Mouse (Mus musculus): ENCODE data around the gene Ensa. TPM values are rescaled to one million over a fixed set of nuclear protein-coding genes. Genes with fewer than 3 reads are reported as not detected.
A peak's percentile ranks its signal among the peaks of the same experiment; 100 is the strongest.
"Not testable (repeated sequence)": the region's sequence is repeated elsewhere in the genome, so short reads cannot be mapped to it uniquely, and the experiment has no call there.

Gene Ensa
- total RNA-seq, 2 experiments from 2014 or later, result 135 to 145 TPM

DNA sequence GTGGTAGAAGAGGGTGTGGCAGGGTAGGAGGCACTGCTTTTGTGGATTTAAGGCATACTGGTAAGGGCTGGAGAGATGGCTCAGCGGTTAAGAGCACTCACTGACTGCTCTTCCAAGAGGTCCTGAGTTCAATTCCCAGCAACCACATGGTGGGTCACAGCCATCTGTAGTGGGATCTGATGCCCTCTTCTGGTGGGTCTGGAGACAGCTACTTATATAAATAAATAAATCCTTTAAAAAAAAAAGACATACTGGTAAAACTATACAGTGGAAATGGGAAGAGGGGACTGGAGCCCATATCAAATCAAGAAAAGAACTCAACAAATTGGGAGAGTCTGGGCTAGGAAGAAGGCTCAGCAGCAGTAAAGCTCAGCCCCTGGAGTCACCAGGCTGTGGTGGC lies 14.9 kb downstream of the Ensa start:
- intact Hi-C loops (cut with DNase I), result no loop called here

GRCm38 (mm10) chr3:95643097-95643496 lies 18.3 kb downstream of the Ensa start:
- no peak for DNase-seq
- intact Hi-C loops (cut with DNase I), result no loop called here

More for the DNA sequence above, 14.9 kb downstream of the Ensa start:
- DNase-seq, result no peak

- intact Hi-C loops (cut with DNase I), result no loop called here
- no peak for DNase-seq
Observed at GRCm38 (mm10) chr3:95645313-95646235, 20.8 kb downstream of the Ensa start.

GRCm38 (mm10) chr3:95648016-95648415 lies 23.2 kb downstream of the Ensa start:
- DNase-seq, result no peak
- intact Hi-C loops (cut with DNase I), result no loop called here

GRCm38 (mm10) chr3:95650276-95651032 lies 25.7 kb downstream of the Ensa start:
- DNase-seq, result no peak
- intact Hi-C loops (cut with DNase I), result no loop called here

- intact Hi-C loops (cut with DNase I), result no loop called here
- DNase-seq, result no peak
Observed at GRCm38 (mm10) chr3:95651033-95651373, 26.2 kb downstream of the Ensa start.

GRCm38 (mm10) chr3:95651391-95652203 lies 26.8 kb downstream of the Ensa start:
- intact Hi-C loops (cut with DNase I), result no loop called here
- DNase-seq, result no peak

GRCm38 (mm10) chr3:95652204-95652811 lies 27.5 kb downstream of the Ensa start:
- no peak for DNase-seq
- intact Hi-C loops (cut with DNase I), result no loop called here

DNA sequence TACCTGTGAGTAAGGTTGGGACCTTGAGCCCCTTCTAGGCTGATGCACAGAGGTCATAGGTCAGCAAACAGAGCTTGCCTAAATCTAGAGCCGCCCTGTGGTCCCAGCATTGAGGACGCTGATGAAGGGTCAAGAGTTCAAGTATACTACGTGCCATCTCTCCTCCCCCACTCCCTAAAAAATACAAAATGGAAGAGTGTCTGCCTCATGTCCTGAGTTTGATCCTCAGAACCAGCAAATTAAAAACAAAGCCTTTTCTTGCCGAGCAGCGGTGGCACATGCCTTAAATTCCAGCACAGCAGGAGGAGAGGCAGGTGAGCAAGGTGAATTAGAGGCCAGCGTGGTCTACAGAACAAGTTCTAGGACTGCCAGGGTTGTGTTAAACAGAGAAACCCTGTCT lies 28.1 kb downstream of the Ensa start:
- no peak for DNase-seq
- intact Hi-C loops (cut with DNase I), result no loop called here

GRCm38 (mm10) chr3:95653473-95654034 lies 28.8 kb downstream of the Ensa start:
- intact Hi-C loops (cut with DNase I), result no loop called here
- DNase-seq, result no peak

- DNase-seq; intact Hi-C loops (cut with DNase I): not testable (repeated sequence)
Observed at GRCm38 (mm10) chr3:95654371-95654770, 29.6 kb downstream of the Ensa start.

DNA sequence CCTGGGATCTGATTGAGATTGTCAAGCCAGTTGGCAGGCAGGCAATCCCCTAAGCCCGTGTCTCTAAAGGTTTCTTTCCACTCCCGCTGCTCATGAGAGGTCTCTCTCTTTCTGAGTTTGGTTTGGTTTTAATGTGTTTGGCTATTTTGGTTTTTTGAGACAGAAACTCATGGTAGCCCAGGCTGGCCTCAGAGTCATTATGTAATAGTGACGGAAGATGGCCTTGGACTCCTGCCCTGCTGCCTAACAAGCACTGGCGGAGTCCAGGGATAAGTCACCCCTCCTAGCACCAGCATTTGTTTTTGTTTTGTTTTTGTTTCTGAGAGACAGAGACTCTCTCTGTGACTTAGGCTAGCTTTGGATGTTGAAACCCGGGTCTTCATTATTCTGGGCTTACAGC lies 30.6 kb downstream of the Ensa start:
- intact Hi-C loops (cut with DNase I), result no loop called here
- no peak for DNase-seq

GRCm38 (mm10) chr3:95657108-95657507 lies 32.3 kb downstream of the Ensa start:
- DNase-seq, result no peak
- intact Hi-C loops (cut with DNase I), result no loop called here

DNA sequence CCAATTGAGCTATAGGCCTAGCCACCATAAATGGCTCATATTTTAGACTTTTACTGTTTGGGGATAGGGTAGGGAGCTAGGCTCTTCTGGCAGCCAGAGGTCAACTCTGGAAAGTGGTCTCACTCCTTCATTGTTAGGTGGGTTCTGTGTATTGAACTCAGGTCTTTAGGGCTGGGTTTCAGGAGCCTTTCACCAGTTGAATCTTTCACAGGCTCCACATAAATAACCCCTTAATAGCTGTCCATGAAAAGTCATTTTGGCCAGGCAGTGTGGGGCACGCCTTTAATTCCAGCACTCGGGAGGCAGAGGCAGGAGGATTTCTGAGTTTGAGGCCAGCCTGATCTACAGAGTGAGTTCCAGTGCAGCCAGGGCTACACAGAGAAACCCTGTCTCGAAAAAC lies 32.9 kb downstream of the Ensa start:
- DNase-seq, result no peak
- intact Hi-C loops (cut with DNase I), result no loop called here

- peak; percentile 95 for DNase-seq
- intact Hi-C loops (cut with DNase I), result no loop called here
Observed at GRCm38 (mm10) chr3:95658236-95658867, 33.6 kb downstream of the Ensa start, which contains the start of gene Mcl1. TSS of gene Mcl1 (plus strand) at chr3:95658788.

- intact Hi-C loops (cut with DNase I), result no loop called here
- DNase-seq, result peak; percentile 79
Observed at GRCm38 (mm10) chr3:95658868-95659712, 34.3 kb downstream of the Ensa start.

DNA sequence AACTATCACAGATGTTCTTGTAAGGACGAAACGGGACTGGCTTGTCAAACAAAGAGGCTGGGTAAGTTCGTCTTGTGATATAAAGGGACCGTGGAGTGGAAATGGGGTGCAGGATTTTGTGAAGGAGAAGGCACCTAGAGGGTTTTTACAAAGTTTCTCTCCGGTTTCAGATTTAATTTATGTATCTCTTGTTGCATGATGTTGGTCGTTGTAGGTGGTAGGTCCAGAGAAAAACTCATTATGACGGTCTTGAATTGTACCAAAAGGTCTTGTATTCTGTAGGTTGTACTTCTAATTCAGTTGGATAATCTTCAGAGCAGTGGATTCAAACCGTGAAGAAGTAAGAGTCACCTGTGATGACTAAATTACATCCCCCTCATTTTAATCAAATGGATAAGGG lies 35.2 kb downstream of the Ensa start:
- intact Hi-C loops (cut with DNase I), result no loop called here
- no peak for DNase-seq

DNA sequence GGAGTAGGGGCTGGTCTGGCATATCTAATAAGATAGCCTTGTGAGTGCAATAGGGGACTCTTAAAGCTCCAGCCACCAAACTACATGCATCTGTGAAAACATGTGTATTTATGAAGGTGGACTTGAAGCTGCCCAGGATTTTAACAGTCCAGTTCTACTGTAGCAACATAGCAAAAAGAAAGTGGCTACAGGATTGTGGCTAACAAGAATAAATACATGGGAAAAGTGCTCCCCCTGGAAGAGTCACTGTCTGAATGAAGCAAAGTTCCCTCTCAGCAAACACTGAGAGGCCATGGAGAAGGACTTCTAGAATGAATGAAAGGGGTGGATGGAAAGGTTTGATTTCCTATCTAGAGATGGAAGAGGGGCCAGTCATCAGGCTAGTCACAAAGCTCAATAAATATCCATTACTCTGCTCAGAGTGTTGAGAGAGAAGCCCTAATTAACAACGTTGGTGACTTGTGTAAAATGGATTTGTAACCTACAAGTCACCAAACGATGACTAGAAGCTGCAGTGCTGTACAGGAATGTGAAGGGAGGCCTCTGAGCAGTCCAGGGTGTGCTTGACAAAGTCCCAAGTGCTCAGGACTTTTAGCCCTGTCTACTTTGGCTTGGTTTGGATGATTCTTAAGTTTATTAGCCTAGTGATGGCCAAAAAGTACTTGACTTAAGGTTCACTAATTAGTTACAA lies 36.1 kb downstream of the Ensa start:
- DNase-seq, result no peak
- intact Hi-C loops (cut with DNase I), result no loop called here

All from left cerebral cortex, postnatal 4 days (tissue).